Mouse (Mus musculus): Measurements from ENCODE around the gene Ces1f. TPM values are rescaled to one million over a fixed set of nuclear protein-coding genes. Genes with fewer than 3 reads are reported as not detected.
A peak's percentile ranks its signal among the peaks of the same experiment; 100 is the strongest.
"Not testable (repeated sequence)": the region's sequence is repeated elsewhere in the genome, so short reads cannot be mapped to it uniquely, and the experiment has no call there.

Ces1f gene
- polyA plus RNA-seq, 1 experiment from 2014 or later, result 0.13 TPM

DNA sequence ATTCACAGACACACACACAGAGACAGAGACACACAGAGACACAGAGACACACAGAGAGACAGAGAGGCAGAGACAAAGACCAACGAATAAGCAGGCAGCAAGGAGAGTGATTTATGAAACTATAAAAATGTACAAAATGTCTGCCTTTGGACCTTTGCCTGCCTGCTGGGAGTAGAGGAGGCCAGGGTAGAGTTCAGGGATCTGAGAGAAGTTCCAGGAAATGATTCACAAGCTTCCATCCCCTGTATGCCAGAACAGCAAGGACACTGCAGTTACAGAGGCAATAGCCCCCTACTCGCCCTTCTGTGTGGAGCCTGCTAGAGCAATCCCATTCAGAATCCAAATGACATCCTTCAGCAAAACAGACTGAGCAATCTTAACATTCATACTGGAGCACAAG lies 18.1 kb downstream of the Ces1f start:
- Histone ChIP-seq H3K4me2 (ENCODE audit: low read depth, low read length) (no peak overlapping the region), H3K27me3 (replicated peaks; ENCODE audit: control insufficient read depth, insufficient read depth, low read length) (no peaks in the 10 kb centered on the region), H3K4me3 (ENCODE audit: low read length) (no peak overlapping the region), H3K4me1 (ENCODE audit: control insufficient read depth, insufficient read depth, low read length) (no peaks in the 10 kb centered on the region), H3K9me3 (ENCODE audit: control insufficient read depth, low read length) (no peaks in the 10 kb centered on the region), H3K9ac (ENCODE audit: low read depth, low read length) (no peak overlapping the region), H3K27ac (ENCODE audit: low read length) (no peak overlapping the region), H3K36me3 (ENCODE audit: control insufficient read depth, insufficient read depth, low read length) (no peaks in the 10 kb centered on the region)
- ATAC-seq, result 0 out of 2 replicates have a peak, but pooled peaks have one; percentile 53
- WGBS, result 48% methylated on average over 2 of the region's 2 CpGs

DNA sequence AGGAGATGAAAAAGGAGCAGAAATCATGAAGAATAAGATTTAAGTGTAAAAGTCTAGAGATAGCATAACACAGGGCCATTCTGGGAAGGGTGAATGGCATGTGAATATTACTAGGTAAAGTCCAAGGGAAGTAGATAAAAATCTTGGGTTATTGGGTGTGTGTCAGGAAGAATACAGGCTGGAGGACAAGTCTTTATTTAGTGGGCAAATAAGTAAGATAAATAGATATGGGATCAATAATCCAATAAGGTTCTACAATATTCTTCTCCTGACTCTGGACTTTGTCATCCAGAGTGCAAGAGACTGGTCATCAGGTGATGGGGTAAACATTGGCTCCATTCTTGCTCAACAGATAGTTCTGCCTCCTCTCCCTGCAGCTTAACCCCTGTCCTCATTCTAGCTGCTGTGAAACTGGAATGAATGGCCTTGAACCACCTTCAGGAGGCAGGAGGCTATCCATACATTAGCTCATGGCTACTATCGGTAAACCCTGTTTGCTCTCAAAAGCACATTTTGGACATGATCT lies 27.1 kb downstream of the Ces1f start:
- Histone ChIP-seq H3K4me2 (ENCODE audit: low read depth, low read length) (no peak overlapping the region), H3K27ac (ENCODE audit: low read length) (no peak overlapping the region)
- 86% methylated on average over 1 of the region's 1 CpGs for WGBS

DNA sequence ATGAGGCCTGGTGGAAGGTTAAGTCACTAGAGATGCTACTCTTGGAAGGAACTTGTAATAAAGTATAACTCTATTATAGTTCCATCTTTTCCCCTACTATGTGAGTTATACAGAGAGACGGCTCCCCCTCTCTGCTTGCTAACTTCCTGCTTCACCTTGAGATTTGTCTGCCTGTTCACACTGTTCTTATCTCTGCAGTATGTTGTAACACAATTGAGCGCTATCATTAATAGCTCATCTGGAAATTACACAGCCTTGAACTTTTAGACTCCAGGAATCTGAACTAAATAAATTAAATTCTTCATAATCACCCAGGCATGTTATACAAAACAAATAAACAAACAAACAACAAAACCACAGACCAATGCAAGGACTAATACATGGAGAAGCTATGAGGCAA lies 33.5 kb downstream of the Ces1f start:
- Histone ChIP-seq H3K4me2 (ENCODE audit: low read depth, low read length) (no peak overlapping the region), H3K36me3 (ENCODE audit: control insufficient read depth, insufficient read depth, low read length) (no peaks in the 10 kb centered on the region), H3K4me1 (ENCODE audit: control insufficient read depth, insufficient read depth, low read length) (no peaks in the 10 kb centered on the region), H3K9ac (ENCODE audit: low read depth, low read length) (no peak overlapping the region), H3K27me3 (replicated peaks; ENCODE audit: control insufficient read depth, insufficient read depth, low read length) (no peaks in the 10 kb centered on the region), H3K4me3 (ENCODE audit: low read length) (no peak overlapping the region), H3K9me3 (ENCODE audit: control insufficient read depth, low read length) (no peaks in the 10 kb centered on the region), H3K27ac (ENCODE audit: low read length) (no peak overlapping the region)
- ATAC-seq, result peak; percentile 88
- 54% methylated on average over 2 of the region's 2 CpGs for WGBS

More for the DNA sequence above, 27.1 kb downstream of the Ces1f start:
- no peaks in the 10 kb centered on the region for H3K27me3 ChIP-seq (replicated peaks; ENCODE audit: control insufficient read depth, insufficient read depth, low read length)
- no peak overlapping the region for H3K9ac ChIP-seq (ENCODE audit: low read depth, low read length)
- peak; percentile 77 for ATAC-seq
- H3K4me1 ChIP-seq (ENCODE audit: control insufficient read depth, insufficient read depth, low read length), result no peaks in the 10 kb centered on the region
- no peaks in the 10 kb centered on the region for H3K36me3 ChIP-seq (ENCODE audit: control insufficient read depth, insufficient read depth, low read length)
- no peaks in the 10 kb centered on the region for H3K9me3 ChIP-seq (ENCODE audit: control insufficient read depth, low read length)
- no peak overlapping the region for H3K4me3 ChIP-seq (ENCODE audit: low read length)

DNA sequence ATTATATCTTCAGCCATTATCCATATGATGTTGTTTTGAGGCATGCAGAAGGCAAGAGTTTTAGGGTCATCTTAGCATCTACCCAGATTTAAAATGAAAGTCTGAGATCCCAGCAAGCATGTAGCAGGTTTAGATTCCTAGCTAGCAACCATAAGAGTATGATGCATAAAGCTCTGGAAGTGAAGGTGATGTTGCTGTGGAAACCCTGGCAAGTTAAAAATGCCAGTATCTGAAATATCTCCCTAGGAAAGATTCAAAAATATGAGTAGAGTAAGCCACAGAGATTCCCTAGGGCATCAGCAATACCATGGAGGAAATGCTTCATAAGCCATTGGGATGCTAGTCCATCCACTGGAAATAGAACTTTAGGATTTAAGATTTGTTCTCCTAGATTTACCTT lies 39.7 kb downstream of the Ces1f start:
- Histone ChIP-seq H3K27ac (ENCODE audit: low read length) (no peak overlapping the region), H3K27me3 (replicated peaks; ENCODE audit: control insufficient read depth, insufficient read depth, low read length) (no peaks in the 10 kb centered on the region), H3K36me3 (ENCODE audit: control insufficient read depth, insufficient read depth, low read length) (no peaks in the 10 kb centered on the region), H3K9me3 (ENCODE audit: control insufficient read depth, low read length) (no peaks in the 10 kb centered on the region), H3K4me3 (ENCODE audit: low read length) (no peak overlapping the region), H3K9ac (ENCODE audit: low read depth, low read length) (no peak overlapping the region), H3K4me2 (ENCODE audit: low read depth, low read length) (no peak overlapping the region), H3K4me1 (ENCODE audit: control insufficient read depth, insufficient read depth, low read length) (no peaks in the 10 kb centered on the region)
- ATAC-seq, result no peak

DNA sequence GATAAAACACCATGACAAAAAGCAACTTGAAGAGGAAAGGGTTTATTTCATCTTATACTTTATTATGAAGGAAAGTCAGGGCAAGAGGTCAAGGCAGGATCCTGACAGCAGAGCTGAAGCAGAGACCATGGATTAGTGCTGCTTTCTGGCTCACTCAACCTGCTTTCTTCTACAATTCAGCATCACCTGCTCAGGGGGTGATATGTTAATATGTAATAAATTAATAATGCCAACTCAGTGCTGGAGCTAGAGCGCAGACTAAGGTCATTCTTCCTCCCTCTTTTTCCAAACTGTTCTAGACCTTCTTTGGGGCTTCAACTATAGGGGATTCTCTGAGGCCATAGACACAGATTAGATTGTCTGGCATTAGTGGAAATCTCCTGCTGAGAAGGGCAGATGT lies 43.9 kb downstream of the Ces1f start:
- H3K27me3 ChIP-seq (replicated peaks; ENCODE audit: control insufficient read depth, insufficient read depth, low read length), result no peaks in the 10 kb centered on the region
- H3K9me3 ChIP-seq (ENCODE audit: control insufficient read depth, low read length), result no peaks in the 10 kb centered on the region
- no peak overlapping the region for H3K4me3 ChIP-seq (ENCODE audit: low read length)
- no peak overlapping the region for H3K27ac ChIP-seq (ENCODE audit: low read length)
- no peaks in the 10 kb centered on the region for H3K36me3 ChIP-seq (ENCODE audit: control insufficient read depth, insufficient read depth, low read length)
- 76% methylated on average over 1 of the region's 1 CpGs for WGBS
- H3K9ac ChIP-seq (ENCODE audit: low read depth, low read length), result no peak overlapping the region
- no peak for ATAC-seq
- H3K4me1 ChIP-seq (ENCODE audit: control insufficient read depth, insufficient read depth, low read length), result no peaks in the 10 kb centered on the region
- H3K4me2 ChIP-seq (ENCODE audit: low read depth, low read length), result no peak overlapping the region

DNA sequence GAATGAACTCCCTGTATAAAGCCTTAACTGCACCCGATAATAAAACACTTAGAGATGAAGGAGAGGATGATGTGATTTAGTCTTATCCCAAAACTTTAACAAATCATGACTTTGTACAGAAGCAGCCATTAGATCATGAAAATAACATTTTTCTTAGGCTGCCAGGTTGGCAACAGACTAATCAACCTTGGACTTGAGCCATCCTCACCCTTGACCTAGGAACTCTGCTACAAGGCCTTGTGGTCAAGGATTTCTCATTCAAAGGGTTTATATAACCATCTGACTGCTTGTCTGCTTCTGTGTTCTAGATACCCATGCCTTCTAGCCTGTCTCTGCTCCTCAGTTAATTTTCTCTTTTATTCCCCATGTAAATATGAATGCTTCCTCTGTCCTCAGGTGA lies 44.8 kb downstream of the Ces1f start:
- ATAC-seq, result no peak
- Histone ChIP-seq H3K9ac (ENCODE audit: low read depth, low read length) (no peak overlapping the region), H3K27me3 (replicated peaks; ENCODE audit: control insufficient read depth, insufficient read depth, low read length) (no peaks in the 10 kb centered on the region), H3K9me3 (ENCODE audit: control insufficient read depth, low read length) (no peaks in the 10 kb centered on the region), H3K27ac (ENCODE audit: low read length) (no peak overlapping the region), H3K4me2 (ENCODE audit: low read depth, low read length) (no peak overlapping the region), H3K4me3 (ENCODE audit: low read length) (no peak overlapping the region), H3K4me1 (ENCODE audit: control insufficient read depth, insufficient read depth, low read length) (no peaks in the 10 kb centered on the region), H3K36me3 (ENCODE audit: control insufficient read depth, insufficient read depth, low read length) (no peaks in the 10 kb centered on the region)
- WGBS, result 86% methylated on average over 1 of the region's 1 CpGs

DNA sequence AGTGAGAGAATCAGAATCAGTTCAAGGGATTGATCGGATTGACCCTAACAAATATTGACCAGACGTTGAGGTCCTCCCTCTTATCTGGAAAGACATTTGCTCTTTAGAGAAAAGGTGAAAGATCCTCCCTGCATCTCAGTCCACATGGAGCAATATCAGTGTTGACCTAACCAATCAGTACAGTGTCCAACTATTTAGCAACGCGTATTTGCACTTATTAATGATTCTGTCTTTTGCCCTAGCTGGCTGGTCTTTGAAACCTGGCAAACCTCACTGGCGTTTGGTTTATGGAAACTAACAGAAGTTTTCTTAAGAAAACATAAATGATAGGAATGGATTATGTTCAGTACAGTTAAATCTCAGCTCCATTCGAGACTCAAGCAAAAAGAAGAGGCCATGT lies 45.5 kb downstream of the Ces1f start:
- H3K27me3 ChIP-seq (replicated peaks; ENCODE audit: control insufficient read depth, insufficient read depth, low read length), result no peaks in the 10 kb centered on the region
- no peak for ATAC-seq
- no peaks in the 10 kb centered on the region for H3K36me3 ChIP-seq (ENCODE audit: control insufficient read depth, insufficient read depth, low read length)
- H3K4me3 ChIP-seq (ENCODE audit: low read length), result no peak overlapping the region
- no peak overlapping the region for H3K27ac ChIP-seq (ENCODE audit: low read length)
- 61% methylated on average over 6 of the region's 6 CpGs for WGBS
- H3K9ac ChIP-seq (ENCODE audit: low read depth, low read length), result no peak overlapping the region
- H3K4me1 ChIP-seq (ENCODE audit: control insufficient read depth, insufficient read depth, low read length), result no peaks in the 10 kb centered on the region
- no peak overlapping the region for H3K4me2 ChIP-seq (ENCODE audit: low read depth, low read length)
- no peaks in the 10 kb centered on the region for H3K9me3 ChIP-seq (ENCODE audit: control insufficient read depth, low read length)

DNA sequence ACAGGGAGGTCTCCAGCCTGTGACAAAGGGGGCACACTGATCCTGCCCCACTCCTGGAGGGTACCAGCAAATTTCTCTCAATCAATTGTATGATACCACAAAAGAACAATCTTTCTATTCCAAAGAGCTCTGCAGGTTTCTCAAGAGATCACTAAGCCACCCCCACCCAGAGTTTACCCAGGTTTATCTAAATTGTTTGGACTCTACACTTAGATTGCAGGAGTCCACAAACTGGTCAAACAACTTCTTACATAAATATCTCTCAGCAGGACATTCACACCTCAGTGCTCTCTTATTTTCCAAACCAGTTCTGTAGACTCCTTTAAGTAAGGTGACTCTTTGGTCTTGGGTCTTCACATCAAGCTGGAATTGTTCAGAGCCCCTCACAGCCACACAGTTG lies 50.1 kb downstream of the Ces1f start, which contains the start of gene Ces1e:
Gene Ces1e (minus strand): TSS at position 174 of the 400 bp plus-strand sequence.
- no peaks in the 10 kb centered on the region for H3K36me3 ChIP-seq (ENCODE audit: control insufficient read depth, insufficient read depth, low read length)
- H3K9me3 ChIP-seq (ENCODE audit: control insufficient read depth, low read length), result no peaks in the 10 kb centered on the region
- no peak within 1 kb of the TSS for H3K4me3 ChIP-seq (ENCODE audit: low read length)
- H3K4me1 ChIP-seq (ENCODE audit: control insufficient read depth, insufficient read depth, low read length), result peaks cover 4% of the 10 kb centered on the region
- H3K27me3 ChIP-seq (replicated peaks; ENCODE audit: control insufficient read depth, insufficient read depth, low read length), result no peaks in the 10 kb centered on the region
- no peak within 1 kb of the TSS for H3K9ac ChIP-seq (ENCODE audit: low read depth, low read length)
- peak within 1 kb of the TSS; percentile 45 for H3K4me2 ChIP-seq (ENCODE audit: low read depth, low read length)
- H3K27ac ChIP-seq (ENCODE audit: low read length), result peak within 1 kb of the TSS; percentile 59; the same call in 1 of the 2 replicates
- ATAC-seq, result peak; percentile 97

DNA sequence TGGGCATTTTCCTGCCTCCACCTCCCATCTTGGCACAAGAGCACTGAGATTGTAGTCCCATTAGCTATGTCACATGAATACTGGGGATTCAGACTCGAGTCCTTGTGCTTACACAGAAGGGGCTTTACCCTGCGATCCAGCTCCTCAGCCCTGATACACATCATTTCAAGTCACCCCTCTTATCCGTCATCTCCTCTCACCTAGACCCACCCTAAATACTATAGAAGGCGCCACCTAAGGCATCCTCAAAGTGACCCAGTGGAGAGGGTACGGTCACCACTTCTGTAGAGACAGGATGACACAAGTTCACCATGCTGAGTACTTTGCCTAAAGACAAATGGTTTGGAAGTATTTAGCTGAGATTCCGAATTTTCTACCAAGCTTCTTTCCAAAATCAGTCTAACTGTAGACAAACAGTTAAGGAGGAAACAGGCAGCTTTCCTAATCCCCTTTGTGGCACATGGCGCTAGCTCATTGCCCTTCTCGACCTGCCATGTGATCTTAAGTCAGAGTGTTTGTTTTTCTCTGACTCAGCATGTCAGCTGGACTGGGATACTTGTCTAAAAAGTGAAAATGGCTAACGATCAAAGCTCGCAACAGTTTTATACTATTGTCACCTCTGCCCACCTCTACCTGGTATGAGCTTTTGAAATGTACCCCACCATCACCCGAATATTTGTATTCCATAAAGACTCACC lies 50.7 kb downstream of the Ces1f start:
- no peak overlapping the region for H3K9ac ChIP-seq (ENCODE audit: low read depth, low read length)
- H3K27ac ChIP-seq (ENCODE audit: low read length), result peak overlapping the region; percentile 59; the same call in 1 of the 2 replicates
- no peaks in the 10 kb centered on the region for H3K9me3 ChIP-seq (ENCODE audit: control insufficient read depth, low read length)
- H3K4me1 ChIP-seq (ENCODE audit: control insufficient read depth, insufficient read depth, low read length), result peaks cover 4% of the 10 kb centered on the region
- WGBS, result 59% methylated on average over 11 of the region's 11 CpGs
- H3K4me3 ChIP-seq (ENCODE audit: low read length), result no peak overlapping the region
- H3K27me3 ChIP-seq (replicated peaks; ENCODE audit: control insufficient read depth, insufficient read depth, low read length), result no peaks in the 10 kb centered on the region
- H3K4me2 ChIP-seq (ENCODE audit: low read depth, low read length), result peak overlapping the region; percentile 45
- H3K36me3 ChIP-seq (ENCODE audit: control insufficient read depth, insufficient read depth, low read length), result no peaks in the 10 kb centered on the region
- peak; percentile 94 for ATAC-seq

DNA sequence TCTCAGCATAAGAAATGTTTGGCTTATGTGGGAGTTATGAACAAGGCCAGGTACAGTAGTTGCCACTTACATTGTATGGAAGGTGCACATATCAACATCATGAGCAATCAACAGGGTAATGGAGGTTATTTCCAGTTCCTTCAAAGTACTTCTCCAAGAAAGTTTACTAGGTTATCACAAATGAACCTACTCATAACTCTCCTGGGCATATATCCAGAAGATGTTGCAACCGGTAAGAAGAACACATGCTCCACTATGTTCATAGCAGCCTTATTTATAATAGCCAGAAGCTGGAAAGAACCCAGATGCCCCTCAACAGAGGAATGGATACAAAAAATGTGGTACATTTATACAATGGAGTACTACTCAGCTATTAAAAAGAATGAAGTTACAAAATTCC lies 53.1 kb downstream of the Ces1f start:
- H3K4me1 ChIP-seq (ENCODE audit: control insufficient read depth, insufficient read depth, low read length); H3K4me2 ChIP-seq (ENCODE audit: low read depth, low read length); H3K4me3 ChIP-seq (ENCODE audit: low read length); H3K9ac ChIP-seq (ENCODE audit: low read depth, low read length); H3K27ac ChIP-seq (ENCODE audit: low read length); H3K36me3 ChIP-seq (ENCODE audit: control insufficient read depth, insufficient read depth, low read length); H3K9me3 ChIP-seq (ENCODE audit: control insufficient read depth, low read length); H3K27me3 ChIP-seq (replicated peaks; ENCODE audit: control insufficient read depth, insufficient read depth, low read length); ATAC-seq: not testable (repeated sequence)
- 93% methylated on average over 1 of the region's 1 CpGs for WGBS

Data from intestine, embryonic 16.5 days (tissue).